Mouse (Mus musculus) forebrain, embryonic 15.5 days (tissue): Measurements from ENCODE around the gene Nipal3. TPM values are rescaled to one million over a fixed set of nuclear protein-coding genes. Genes with fewer than 3 reads are reported as not detected.

ENCODE experiments used
- ATAC-seq: fragments of 200-750 bp; cut with Nextera tagmentation; replicated peaks from 2 replicates; pipeline ENCODE4 v1.8.0; 2017; ENCODE audit warnings: mild to moderate bottlenecking, moderate TSS enrichment, moderate library complexity
- H3K27ac ChIP-seq: fragments of 300-500 bp; sonication (generic); replicated peaks from 2 replicates; pipeline ENCODE4 v1.5.1; 2015; ENCODE audit warnings: mild to moderate bottlenecking, inconsistent platforms
- H3K27me3 ChIP-seq: fragments of 300-500 bp; sonication (generic); 2 replicates; pipeline ENCODE4 v1.6.1; 2015; ENCODE audit warnings: inconsistent platforms
- H3K36me3 ChIP-seq: fragments of 300-500 bp; sonication (generic); 2 replicates; pipeline ENCODE4 v1.6.1; 2015; ENCODE audit warnings: mild to moderate bottlenecking, inconsistent platforms
- H3K4me1 ChIP-seq: fragments of 300-500 bp; sonication (generic); 2 replicates; pipeline ENCODE4 v1.6.1; 2015; ENCODE audit warnings: inconsistent platforms
- H3K4me2 ChIP-seq: fragments of 300-500 bp; sonication (generic); replicated peaks from 2 replicates; pipeline ENCODE4 v1.6.1; 2015; ENCODE audit warnings: mild to moderate bottlenecking, inconsistent platforms
- H3K4me3 ChIP-seq: fragments of 300-500 bp; sonication (generic); 2 replicates; pipeline ENCODE4 v1.5.1; 2015; ENCODE audit warnings: mild to moderate bottlenecking, inconsistent platforms
- H3K9ac ChIP-seq: fragments of 300-500 bp; sonication (generic); replicated peaks from 2 replicates; pipeline ENCODE4 v1.6.1; 2015; ENCODE audit warnings: mild to moderate bottlenecking, inconsistent platforms
- H3K9me3 ChIP-seq: fragments of 300-500 bp; sonication (generic); 2 replicates; pipeline ENCODE4 v1.6.1; 2016; ENCODE audit warnings: inconsistent platforms
- WGBS: fragments of 180-500 bp; shearing (Covaris S2); methylation state at CpG from one replicate; pipeline ENCODE4 v1.1.7; 2015; ENCODE audit warnings: mixed read lengths; 5-methylcytosine and 5-hydroxymethylcytosine counted together
- polyA plus RNA-seq: library from polyadenylated mRNA; unstranded; fragments of >200 nt; fragmentation: Nextera tagmentation; extraction: Ambion mirVana; gene quantifications from 2 replicates; pipeline ENCODE4 v1.2.1, GENCODE M21; 2015

The Nipal3 gene
- polyA plus RNA-seq, 1 experiment from 2014 or later = 4.3 TPM

- H3K4me1 ChIP-seq = peaks cover 19% of the 10 kb centered on the region
- WGBS = 2% methylated on average over 7 of the region's 7 CpGs
- no peaks in the 10 kb centered on the region for H3K9me3 ChIP-seq
- no peak overlapping the region for H3K4me2 ChIP-seq
- no peak overlapping the region for H3K27ac ChIP-seq
- no peak overlapping the region for H3K4me3 ChIP-seq
- no peak overlapping the region for H3K9ac ChIP-seq
- no peaks in the 10 kb centered on the region for H3K36me3 ChIP-seq
- no peak for ATAC-seq
- 0 out of 2 replicates have a peak, but pooled peaks cover 4% of the 10 kb centered on the region for H3K27me3 ChIP-seq
These were observed 29.1 kb upstream of the Nipal3 start for GRCm38 (mm10) chr4:135523939-135524338.

GRCm38 (mm10) chr4:135520421-135520820 lies 25.6 kb upstream of the Nipal3 start:
- 85% methylated on average over 9 of the region's 9 CpGs for WGBS
- Histone ChIP-seq H3K36me3 (no peaks in the 10 kb centered on the region), H3K27ac (no peak overlapping the region), H3K4me3 (no peak overlapping the region), H3K9ac (no peak overlapping the region), H3K27me3 (0 out of 2 replicates have a peak, but pooled peaks cover 1% of the 10 kb centered on the region), H3K9me3 (no peaks in the 10 kb centered on the region), H3K4me2 (no peak overlapping the region), H3K4me1 (peaks cover 10% of the 10 kb centered on the region)
- ATAC-seq = no peak

- WGBS = 90% methylated on average over 12 of the region's 12 CpGs
- H3K27me3 ChIP-seq = no peaks in the 10 kb centered on the region
- no peak overlapping the region for H3K27ac ChIP-seq
- no peak overlapping the region for H3K4me3 ChIP-seq
- no peaks in the 10 kb centered on the region for H3K9me3 ChIP-seq
- ATAC-seq = no peak
- no peaks in the 10 kb centered on the region for H3K4me1 ChIP-seq
- no peak overlapping the region for H3K4me2 ChIP-seq
- H3K36me3 ChIP-seq = no peaks in the 10 kb centered on the region
- H3K9ac ChIP-seq = no peak overlapping the region
These were observed 23.3 kb upstream of the Nipal3 start for GRCm38 (mm10) chr4:135518135-135518534.

- WGBS = 58% methylated on average over 15 of the region's 15 CpGs
These were observed 21.8 kb upstream of the Nipal3 start for GRCm38 (mm10) chr4:135516351-135517316.

GRCm38 (mm10) chr4:135514925-135515324 lies 20.1 kb upstream of the Nipal3 start:
- no peak overlapping the region for H3K4me2 ChIP-seq
- no peaks in the 10 kb centered on the region for H3K4me1 ChIP-seq
- no peak overlapping the region for H3K9ac ChIP-seq
- no peaks in the 10 kb centered on the region for H3K36me3 ChIP-seq
- 72% methylated on average over 14 of the region's 14 CpGs for WGBS
- H3K27ac ChIP-seq = no peak overlapping the region
- ATAC-seq = no peak
- H3K4me3 ChIP-seq = no peak overlapping the region
- no peaks in the 10 kb centered on the region for H3K9me3 ChIP-seq
- no peaks in the 10 kb centered on the region for H3K27me3 ChIP-seq

More at GRCm38 (mm10) chr4:135516351-135517316, 21.8 kb upstream of the Nipal3 start:
- no peaks in the 10 kb centered on the region for H3K9me3 ChIP-seq
- H3K27me3 ChIP-seq = no peaks in the 10 kb centered on the region
- no peak overlapping the region for H3K27ac ChIP-seq
- no peak overlapping the region for H3K9ac ChIP-seq
- no peaks in the 10 kb centered on the region for H3K36me3 ChIP-seq
- no peak overlapping the region for H3K4me3 ChIP-seq
- H3K4me1 ChIP-seq = no peaks in the 10 kb centered on the region
- H3K4me2 ChIP-seq = no peak overlapping the region
- no peak for ATAC-seq

GRCm38 (mm10) chr4:135513865-135514264 lies 19.0 kb upstream of the Nipal3 start:
- ATAC-seq = no peak
- WGBS = 82% methylated on average over 7 of the region's 7 CpGs
- Histone ChIP-seq H3K9me3 (no peaks in the 10 kb centered on the region), H3K4me3 (no peak overlapping the region), H3K36me3 (no peaks in the 10 kb centered on the region), H3K4me1 (peaks cover under 1% of the 10 kb centered on the region; the same call in 1 of the 2 replicates), H3K27ac (no peak overlapping the region), H3K4me2 (no peak overlapping the region), H3K9ac (no peak overlapping the region), H3K27me3 (no peaks in the 10 kb centered on the region)

- ATAC-seq = no peak
- no peak overlapping the region for H3K27ac ChIP-seq
- no peaks in the 10 kb centered on the region for H3K36me3 ChIP-seq
- no peak overlapping the region for H3K4me2 ChIP-seq
- H3K4me3 ChIP-seq = no peak overlapping the region
- no peak overlapping the region for H3K9ac ChIP-seq
- peaks cover 2% of the 10 kb centered on the region; the same call in 1 of the 2 replicates for H3K27me3 ChIP-seq
- WGBS = 65% methylated on average over 12 of the region's 12 CpGs
- H3K9me3 ChIP-seq = no peaks in the 10 kb centered on the region
- peaks cover 5% of the 10 kb centered on the region; the same call in 1 of the 2 replicates for H3K4me1 ChIP-seq
These were observed 14.7 kb upstream of the Nipal3 start for GRCm38 (mm10) chr4:135509515-135509914.

GRCm38 (mm10) chr4:135508419-135509039 lies 13.7 kb upstream of the Nipal3 start:
- 11% methylated on average over 13 of the region's 13 CpGs for whole genome bisulfite sequencing
- Histone ChIP-seq H3K4me3 (no peak overlapping the region), H3K4me1 (peaks cover 5% of the 10 kb centered on the region; the same call in 1 of the 2 replicates), H3K4me2 (peak overlapping the region; percentile 32), H3K9me3 (no peaks in the 10 kb centered on the region), H3K36me3 (no peaks in the 10 kb centered on the region), H3K27me3 (peaks cover 2% of the 10 kb centered on the region; the same call in 1 of the 2 replicates), H3K9ac (no peak overlapping the region), H3K27ac (no peak overlapping the region)
- ATAC-seq = 0 out of 2 replicates have a peak, but pooled peaks have one; percentile 46

- ATAC-seq = peak; percentile 55
- H3K27ac ChIP-seq = no peak overlapping the region
- no peak overlapping the region for H3K9ac ChIP-seq
- H3K4me1 ChIP-seq = peaks cover 5% of the 10 kb centered on the region; the same call in 1 of the 2 replicates
- H3K4me2 ChIP-seq = peak overlapping the region; percentile 36
- no peaks in the 10 kb centered on the region for H3K36me3 ChIP-seq
- H3K4me3 ChIP-seq = peak overlapping the region; percentile 26
- no peaks in the 10 kb centered on the region for H3K9me3 ChIP-seq
- peaks cover 2% of the 10 kb centered on the region; the same call in 1 of the 2 replicates for H3K27me3 ChIP-seq
- 17% methylated on average over 22 of the region's 22 CpGs for WGBS
These were observed 12.9 kb upstream of the Nipal3 start for GRCm38 (mm10) chr4:135507547-135508350.

GRCm38 (mm10) chr4:135505794-135506193 lies 11.0 kb upstream of the Nipal3 start:
- Histone ChIP-seq H3K4me1 (peaks cover 5% of the 10 kb centered on the region; the same call in 1 of the 2 replicates), H3K4me2 (no peak overlapping the region), H3K9ac (no peak overlapping the region), H3K9me3 (no peaks in the 10 kb centered on the region), H3K36me3 (no peaks in the 10 kb centered on the region), H3K27me3 (peaks cover 2% of the 10 kb centered on the region; the same call in 1 of the 2 replicates), H3K27ac (no peak overlapping the region), H3K4me3 (no peak overlapping the region)
- WGBS = 85% methylated on average over 11 of the region's 11 CpGs
- ATAC-seq = no peak

- Histone ChIP-seq H3K4me2 (no peak overlapping the region), H3K9me3 (no peaks in the 10 kb centered on the region), H3K36me3 (no peaks in the 10 kb centered on the region), H3K27ac (no peak overlapping the region), H3K4me1 (no peaks in the 10 kb centered on the region), H3K9ac (no peak overlapping the region), H3K4me3 (no peak overlapping the region), H3K27me3 (peaks cover 2% of the 10 kb centered on the region; the same call in 1 of the 2 replicates)
- WGBS = 61% methylated on average over 4 of the region's 4 CpGs
- no peak for ATAC-seq
These were observed 6.7 kb upstream of the Nipal3 start for GRCm38 (mm10) chr4:135501587-135501986.
